ENCODE assay signal across 8 mouse cellular contexts in the genomic region with DNA sequence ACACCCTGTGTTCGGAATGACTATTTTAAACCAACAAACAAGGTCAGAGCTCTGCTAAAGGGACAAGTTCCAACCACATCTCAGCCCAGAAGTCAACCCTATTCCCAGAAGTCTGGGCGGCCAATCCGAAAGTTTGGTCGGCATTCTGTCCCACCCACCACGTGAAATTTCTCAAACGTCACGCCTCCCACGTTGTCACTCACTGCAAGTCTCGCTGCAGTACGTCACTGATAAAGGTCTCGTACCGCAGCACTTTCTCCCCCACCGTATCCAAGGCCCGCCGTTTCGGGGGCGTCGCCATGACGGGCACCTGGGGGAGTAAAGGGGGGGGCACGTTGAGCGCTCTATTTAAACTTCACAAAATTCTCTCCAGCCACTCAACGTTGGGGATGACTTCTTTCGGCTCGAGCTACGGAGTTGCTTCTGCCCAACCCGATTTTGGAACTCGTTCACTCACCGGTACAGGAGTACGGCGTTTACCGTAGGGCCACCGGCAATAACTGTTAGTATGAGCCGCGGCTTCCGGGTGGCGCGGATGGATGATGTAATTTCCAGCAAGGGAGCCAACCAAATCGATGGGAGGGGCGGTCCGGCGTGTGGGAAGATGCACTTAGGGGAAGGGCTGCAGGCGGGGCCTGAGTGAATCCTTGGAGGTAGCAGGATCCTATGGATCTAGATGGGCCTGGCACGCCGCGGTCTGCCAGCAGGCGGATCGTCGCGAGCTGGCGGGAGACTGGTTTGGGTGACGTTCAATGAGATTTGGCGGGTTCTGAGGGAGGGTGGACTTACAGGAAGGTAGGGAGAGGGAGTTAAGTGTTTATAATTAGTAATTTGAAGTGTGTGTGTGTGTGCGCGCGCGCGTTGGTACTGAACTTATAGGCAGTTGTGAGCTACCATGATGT. TPM values are rescaled to one million over a fixed set of nuclear protein-coding genes. Genes with fewer than 3 reads are reported as not detected.
DNase-seq lines count a peak whose midpoint lies in the region; ATAC-seq lines count a peak whose summit lies in the region.

A gene (minus strand): TSS at position 541 of the 902 bp plus-strand sequence.

- H3K27ac ChIP-seq in hindbrain, embryonic 10.5 days, result peak within 1 kb of the TSS; percentile 82

- H3K4me3 ChIP-seq in hindbrain, embryonic 10.5 days, result peak within 1 kb of the TSS; percentile 57

- H3K36me3 ChIP-seq in hindbrain, embryonic 10.5 days, result peaks cover 23% of the 10 kb centered on the region

- WGBS in hindbrain, embryonic 10.5 days, result 17% methylated on average over 57 of the region's 57 CpGs

- H3K4me1 ChIP-seq in hindbrain, embryonic 10.5 days (replicated peaks), result 0 out of 2 replicates have a peak, but pooled peaks cover 5% of the 10 kb centered on the region

- H3K27me3 ChIP-seq in hindbrain, embryonic 10.5 days (ENCODE audit: insufficient read depth, poor library complexity, severe bottlenecking), result no peaks in the 10 kb centered on the region

- H3K9me3 ChIP-seq in hindbrain, embryonic 10.5 days, result no peaks in the 10 kb centered on the region

- peak; percentile 99 for ATAC-seq in frontal cortex, adult (ENCODE audit: low TSS enrichment)

- peak; percentile 93 for DNase-seq in MEL-GATA-1-ER (ENCODE audit: extremely low read depth, low read depth)
- peak; percentile 83 for DNase-seq in cerebellum, adult 8-10 months
- DNase-seq in hindbrain, embryonic 10.5 days (ENCODE audit: low spot score), result peak; percentile 88
- peak; percentile 83 to 85 for DNase-seq in layer of hippocampus, postnatal 10 days (ENCODE audit: low spot score in 2 of 2)
- DNase-seq in lung, postnatal 10 days, result peak; percentile 94
- DNase-seq in ovary, postnatal 36 days (ENCODE audit: low spot score), result peak; percentile 85
- DNase-seq in thymus, postnatal 25 days, result peak; percentile 85

RNA-seq across cellular contexts. Expression of the gene that starts here (rescaled TPM):
- 68.3 and 76.3 TPM in 2 replicates for polyA plus RNA-seq in hindbrain, embryonic 10.5 days (2016; fragmentation: Nextera tagmentation; extraction: Ambion mirVana)
- total RNA-seq in layer of hippocampus, postnatal 10 days (2021), result 10 to 100 TPM; 11.7 to 13.4 TPM

Comparison
In these comparisons a context has a peak if more than half of its experiments do, and no peak if none do; other contexts are left out.
1. Peak in every context shown above with its lines: DNase-seq, ATAC-seq, H3K4me3 ChIP-seq and H3K27ac ChIP-seq.